Mouse (Mus musculus): ENCODE measurements around the gene Pctp. TPM values are rescaled to one million over a fixed set of nuclear protein-coding genes. Genes with fewer than 3 reads are reported as not detected.

Pctp gene
- polyA plus RNA-seq, 1 experiment from 2014 or later: 13.9 TPM

- no peak for DNase-seq (ENCODE audit: low spot score)
- ATAC-seq (replicated peaks; ENCODE audit: low FRiP score): no peak
- Histone ChIP-seq H3K4me2 (no peak overlapping the region), H3K9me3 (ENCODE audit: control insufficient read depth, low read length) (no peaks in the 10 kb centered on the region), H3K4me3 (ENCODE audit: low read depth, low read length) (no peak overlapping the region), H3K36me3 (ENCODE audit: control insufficient read depth, insufficient read depth, low read length) (no peaks in the 10 kb centered on the region), H3K9ac (ENCODE audit: low read depth, low read length) (no peak overlapping the region), H3K27ac (ENCODE audit: low read depth, low read length) (no peak overlapping the region), H3K27me3 (replicated peaks; ENCODE audit: control insufficient read depth, insufficient read depth, low read length) (no peaks in the 10 kb centered on the region), H3K4me1 (replicated peaks; ENCODE audit: control insufficient read depth, insufficient read depth, low read length) (no peaks in the 10 kb centered on the region; the same call in 1 of the 2 replicates)
- 50% methylated on average over 7 of the region's 7 CpGs for WGBS
Observed at GRCm38 (mm10) chr11:89977746-89978352, 24.8 kb downstream of the Pctp start.

GRCm38 (mm10) chr11:89976361-89976760 lies 26.3 kb downstream of the Pctp start:
- 89% methylated on average over 5 of the region's 5 CpGs for WGBS
- no peaks in the 10 kb centered on the region for H3K36me3 ChIP-seq (ENCODE audit: control insufficient read depth, insufficient read depth, low read length)
- no peak overlapping the region for H3K4me2 ChIP-seq

GRCm38 (mm10) chr11:89971296-89971695 lies 31.4 kb downstream of the Pctp start:
- Histone ChIP-seq H3K4me1 (replicated peaks; ENCODE audit: control insufficient read depth, insufficient read depth, low read length) (no peaks in the 10 kb centered on the region), H3K4me3 (ENCODE audit: low read depth, low read length) (no peak overlapping the region), H3K27me3 (replicated peaks; ENCODE audit: control insufficient read depth, insufficient read depth, low read length) (no peaks in the 10 kb centered on the region), H3K4me2 (no peak overlapping the region), H3K9ac (ENCODE audit: low read depth, low read length) (no peak overlapping the region), H3K9me3 (ENCODE audit: control insufficient read depth, low read length) (no peaks in the 10 kb centered on the region), H3K27ac (ENCODE audit: low read depth, low read length) (no peak overlapping the region), H3K36me3 (ENCODE audit: control insufficient read depth, insufficient read depth, low read length) (no peaks in the 10 kb centered on the region)
- ATAC-seq (replicated peaks; ENCODE audit: low FRiP score) (no peak), DNase-seq (ENCODE audit: low spot score) (no peak)
- WGBS: 66% methylated on average over 3 of the region's 3 CpGs

More at GRCm38 (mm10) chr11:89976361-89976760, 26.3 kb downstream of the Pctp start:
- Histone ChIP-seq H3K4me3 (ENCODE audit: low read depth, low read length) (no peak overlapping the region), H3K4me1 (replicated peaks; ENCODE audit: control insufficient read depth, insufficient read depth, low read length) (no peaks in the 10 kb centered on the region; the same call in 1 of the 2 replicates), H3K27ac (ENCODE audit: low read depth, low read length) (no peak overlapping the region), H3K9me3 (ENCODE audit: control insufficient read depth, low read length) (no peaks in the 10 kb centered on the region), H3K27me3 (replicated peaks; ENCODE audit: control insufficient read depth, insufficient read depth, low read length) (no peaks in the 10 kb centered on the region), H3K9ac (ENCODE audit: low read depth, low read length) (no peak overlapping the region)
- DNase-seq (ENCODE audit: low spot score) (no peak), ATAC-seq (replicated peaks; ENCODE audit: low FRiP score) (no peak)

GRCm38 (mm10) chr11:89970726-89971125 lies 32.0 kb downstream of the Pctp start:
- no peaks in the 10 kb centered on the region for H3K4me1 ChIP-seq (replicated peaks; ENCODE audit: control insufficient read depth, insufficient read depth, low read length)
- H3K9ac ChIP-seq (ENCODE audit: low read depth, low read length): no peak overlapping the region
- 70% methylated on average over 4 of the region's 4 CpGs for WGBS
- no peaks in the 10 kb centered on the region for H3K27me3 ChIP-seq (replicated peaks; ENCODE audit: control insufficient read depth, insufficient read depth, low read length)
- ATAC-seq (replicated peaks; ENCODE audit: low FRiP score) (no peak), DNase-seq (ENCODE audit: low spot score) (no peak)
- H3K4me2 ChIP-seq: no peak overlapping the region
- no peaks in the 10 kb centered on the region for H3K36me3 ChIP-seq (ENCODE audit: control insufficient read depth, insufficient read depth, low read length)
- H3K9me3 ChIP-seq (ENCODE audit: control insufficient read depth, low read length): no peaks in the 10 kb centered on the region
- no peak overlapping the region for H3K4me3 ChIP-seq (ENCODE audit: low read depth, low read length)
- no peak overlapping the region for H3K27ac ChIP-seq (ENCODE audit: low read depth, low read length)

- Histone ChIP-seq H3K9ac (ENCODE audit: low read depth, low read length) (no peak overlapping the region), H3K4me3 (ENCODE audit: low read depth, low read length) (no peak overlapping the region), H3K4me2 (no peak overlapping the region), H3K9me3 (ENCODE audit: control insufficient read depth, low read length) (no peaks in the 10 kb centered on the region), H3K27ac (ENCODE audit: low read depth, low read length) (no peak overlapping the region), H3K36me3 (ENCODE audit: control insufficient read depth, insufficient read depth, low read length) (no peaks in the 10 kb centered on the region), H3K4me1 (replicated peaks; ENCODE audit: control insufficient read depth, insufficient read depth, low read length) (no peaks in the 10 kb centered on the region), H3K27me3 (replicated peaks; ENCODE audit: control insufficient read depth, insufficient read depth, low read length) (no peaks in the 10 kb centered on the region)
- ATAC-seq (replicated peaks; ENCODE audit: low FRiP score) (no peak), DNase-seq (ENCODE audit: low spot score) (no peak)
- WGBS: 73% methylated on average over 4 of the region's 4 CpGs
Observed at GRCm38 (mm10) chr11:89969131-89969530, 33.6 kb downstream of the Pctp start.

- WGBS: 76% methylated on average over 3 of the region's 3 CpGs
Observed at GRCm38 (mm10) chr11:89950691-89951270, 51.9 kb downstream of the Pctp start.

GRCm38 (mm10) chr11:89947806-89948205 lies 54.9 kb downstream of the Pctp start:
- ATAC-seq (replicated peaks; ENCODE audit: low FRiP score) (no peak), DNase-seq (ENCODE audit: low spot score) (no peak)
- Histone ChIP-seq H3K9ac (ENCODE audit: low read depth, low read length) (no peak overlapping the region), H3K27ac (ENCODE audit: low read depth, low read length) (no peak overlapping the region), H3K9me3 (ENCODE audit: control insufficient read depth, low read length) (no peaks in the 10 kb centered on the region), H3K4me1 (replicated peaks; ENCODE audit: control insufficient read depth, insufficient read depth, low read length) (no peaks in the 10 kb centered on the region), H3K4me2 (no peak overlapping the region), H3K4me3 (ENCODE audit: low read depth, low read length) (no peak overlapping the region), H3K36me3 (ENCODE audit: control insufficient read depth, insufficient read depth, low read length) (no peaks in the 10 kb centered on the region), H3K27me3 (replicated peaks; ENCODE audit: control insufficient read depth, insufficient read depth, low read length) (no peaks in the 10 kb centered on the region)
- WGBS: 76% methylated on average over 4 of the region's 4 CpGs

More at GRCm38 (mm10) chr11:89950691-89951270, 51.9 kb downstream of the Pctp start:
- Histone ChIP-seq H3K9me3 (ENCODE audit: control insufficient read depth, low read length) (no peaks in the 10 kb centered on the region), H3K4me3 (ENCODE audit: low read depth, low read length) (no peak overlapping the region), H3K27me3 (replicated peaks; ENCODE audit: control insufficient read depth, insufficient read depth, low read length) (no peaks in the 10 kb centered on the region), H3K4me2 (no peak overlapping the region), H3K36me3 (ENCODE audit: control insufficient read depth, insufficient read depth, low read length) (no peaks in the 10 kb centered on the region), H3K9ac (ENCODE audit: low read depth, low read length) (no peak overlapping the region), H3K4me1 (replicated peaks; ENCODE audit: control insufficient read depth, insufficient read depth, low read length) (no peaks in the 10 kb centered on the region), H3K27ac (ENCODE audit: low read depth, low read length) (no peak overlapping the region)
- no peak for DNase-seq (ENCODE audit: low spot score)
- no peak for ATAC-seq (replicated peaks; ENCODE audit: low FRiP score)

- Histone ChIP-seq H3K9me3 (ENCODE audit: control insufficient read depth, low read length) (no peaks in the 10 kb centered on the region), H3K4me3 (ENCODE audit: low read depth, low read length) (no peak overlapping the region), H3K27ac (ENCODE audit: low read depth, low read length) (no peak overlapping the region), H3K4me1 (replicated peaks; ENCODE audit: control insufficient read depth, insufficient read depth, low read length) (no peaks in the 10 kb centered on the region), H3K9ac (ENCODE audit: low read depth, low read length) (no peak overlapping the region), H3K27me3 (replicated peaks; ENCODE audit: control insufficient read depth, insufficient read depth, low read length) (no peaks in the 10 kb centered on the region), H3K36me3 (ENCODE audit: control insufficient read depth, insufficient read depth, low read length) (no peaks in the 10 kb centered on the region), H3K4me2 (no peak overlapping the region)
- DNase-seq (ENCODE audit: low spot score) (no peak), ATAC-seq (replicated peaks; ENCODE audit: low FRiP score) (no peak)
- WGBS: 84% methylated on average over 8 of the region's 8 CpGs
Observed at GRCm38 (mm10) chr11:89945159-89945558, 57.5 kb downstream of the Pctp start.

GRCm38 (mm10) chr11:89937241-89937640 lies 65.5 kb downstream of the Pctp start:
- no peaks in the 10 kb centered on the region for H3K27me3 ChIP-seq (replicated peaks; ENCODE audit: control insufficient read depth, insufficient read depth, low read length)
- H3K27ac ChIP-seq (ENCODE audit: low read depth, low read length): no peak overlapping the region
- no peak overlapping the region for H3K9ac ChIP-seq (ENCODE audit: low read depth, low read length)
- no peak overlapping the region for H3K4me3 ChIP-seq (ENCODE audit: low read depth, low read length)
- H3K9me3 ChIP-seq (ENCODE audit: control insufficient read depth, low read length): no peaks in the 10 kb centered on the region
- H3K4me2 ChIP-seq: no peak overlapping the region
- no peaks in the 10 kb centered on the region for H3K36me3 ChIP-seq (ENCODE audit: control insufficient read depth, insufficient read depth, low read length)
- 29% methylated on average over 7 of the region's 7 CpGs for WGBS
- ATAC-seq (replicated peaks; ENCODE audit: low FRiP score) (no peak), DNase-seq (ENCODE audit: low spot score) (no peak)
- H3K4me1 ChIP-seq (replicated peaks; ENCODE audit: control insufficient read depth, insufficient read depth, low read length): no peaks in the 10 kb centered on the region

All from liver, embryonic 11.5 days (tissue).